Mouse (Mus musculus): ENCODE results near the gene Mcm10.

GRCm38 (mm10) chr2:5014616-5015015 is 2.0 kb upstream of the Mcm10 start:
- TF ChIP-seq CTCF (IDR thresholded peaks at IDR 0.05; ENCODE audit: extremely low read depth, insufficient read depth, insufficient read length, insufficient replicate concordance) (no peak), POLR2A (IDR thresholded peaks at IDR 0.05; ENCODE audit: low read depth, low read length) (no peak)

Measured in spleen, adult 2 months (tissue).